23 mouse cellular contexts compared by ENCODE assay signal in the genomic region with DNA sequence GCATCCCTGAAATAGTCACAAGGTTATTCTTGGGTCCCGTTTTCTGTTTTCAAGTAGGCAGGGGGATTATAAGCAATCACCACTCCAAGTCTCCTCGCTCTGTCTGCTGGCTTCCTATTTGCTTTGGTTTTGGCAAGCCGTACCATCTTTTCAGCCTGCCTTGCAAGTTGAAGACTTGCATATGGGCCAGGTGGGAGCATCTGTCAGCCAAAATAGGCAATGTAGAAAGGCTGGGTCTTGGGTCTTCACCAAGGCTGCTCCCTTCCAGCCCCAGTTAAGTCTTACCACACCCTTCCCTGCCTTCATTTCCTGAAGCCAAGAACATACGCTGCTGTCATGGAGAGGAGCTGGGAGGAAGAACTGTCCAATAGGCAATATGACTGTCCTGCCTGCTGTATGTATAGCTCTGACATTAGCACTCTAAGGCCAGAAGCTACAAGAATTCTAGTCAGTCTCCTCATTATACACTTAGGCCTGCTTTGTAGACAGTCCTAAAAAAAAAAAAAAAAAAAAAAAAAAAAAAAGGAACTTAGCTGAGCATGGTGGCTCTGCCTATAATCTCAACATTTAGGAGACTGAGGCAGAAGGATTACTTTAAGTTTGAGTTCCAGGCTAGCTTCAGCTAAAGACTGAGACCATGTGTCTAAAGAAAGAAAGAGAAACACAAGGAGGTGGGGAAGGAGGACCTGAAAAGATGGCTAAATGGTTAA. TPM values are rescaled to one million over a fixed set of nuclear protein-coding genes. Genes with fewer than 3 reads are reported as not detected.
DNase-seq lines count a peak whose midpoint lies in the region; ATAC-seq and TF ChIP-seq lines count a peak whose summit lies in the region.
"Had no signal": no experiment of that assay in that cellular context is flagged by ENCODE, and none has a peak within 500 bp of the region (broad histone marks: within the 10 kb centered on the region; RNA-seq: fewer than 3 reads in every experiment).

No protein-coding gene starts in this region.

- no peak for ATAC-seq in forebrain, embryonic 14.5 days
- ATAC-seq in forebrain, embryonic 12.5 days (ENCODE audit: low FRiP score): no peak
- ATAC-seq in midbrain, embryonic 15.5 days (replicated peaks): no peak
- ATAC-seq: intestine, postnatal 0 days; midbrain, embryonic 13.5 days had no signal

- H3K27me3 ChIP-seq in forebrain, embryonic 14.5 days (replicated peaks; ENCODE audit: control insufficient read depth, insufficient read depth, low read length): no peaks in the 10 kb centered on the region
- H3K27me3 ChIP-seq in forebrain, embryonic 12.5 days: no peaks in the 10 kb centered on the region
- H3K27me3 ChIP-seq in heart, embryonic 10.5 days (ENCODE audit: insufficient read depth, poor library complexity, severe bottlenecking): no peaks in the 10 kb centered on the region
- no peaks in the 10 kb centered on the region for H3K27me3 ChIP-seq in midbrain, embryonic 15.5 days (replicated peaks)
- H3K27me3 ChIP-seq: heart, embryonic 12.5 days; hindbrain, embryonic 13.5 days; midbrain, embryonic 13.5 days had no signal

- intact Hi-C loops in heart, postnatal 10 days (cut with DNase I): no loop called here
- intact Hi-C loops in gastrocnemius, adult 2 months (cut with DNase I): no loop called here

- H3K4me1 ChIP-seq in forebrain, embryonic 14.5 days (ENCODE audit: control insufficient read depth, insufficient read depth, low read length): no peaks in the 10 kb centered on the region
- H3K4me1 ChIP-seq in forebrain, embryonic 12.5 days: no peaks in the 10 kb centered on the region
- H3K4me1 ChIP-seq in heart, embryonic 10.5 days: no peaks in the 10 kb centered on the region; the same call in 1 of the 2 replicates
- H3K4me1 ChIP-seq in midbrain, embryonic 15.5 days: peaks cover 5% of the 10 kb centered on the region; the same call in 1 of the 2 replicates
- H3K4me1 ChIP-seq: hindbrain, embryonic 13.5 days had no signal

- no peak overlapping the region for H3K4me2 ChIP-seq in forebrain, embryonic 14.5 days (ENCODE audit: low read length)
- no peak overlapping the region for H3K4me2 ChIP-seq in forebrain, embryonic 12.5 days
- H3K4me2 ChIP-seq in midbrain, embryonic 15.5 days: no peak overlapping the region
- H3K4me2 ChIP-seq: heart, embryonic 12.5 days; hindbrain, embryonic 13.5 days; midbrain, embryonic 13.5 days had no signal

- H3K4me3 ChIP-seq in forebrain, embryonic 14.5 days (ENCODE audit: low read depth, low read length): no peak overlapping the region
- H3K4me3 ChIP-seq in forebrain, embryonic 12.5 days (replicated peaks): no peak overlapping the region
- H3K4me3 ChIP-seq in heart, embryonic 10.5 days: no peak overlapping the region
- no peak overlapping the region for H3K4me3 ChIP-seq in gastrocnemius, adult 2 months
- H3K4me3 ChIP-seq in midbrain, embryonic 15.5 days: no peak overlapping the region
- H3K4me3 ChIP-seq: heart, embryonic 12.5 days; hindbrain, embryonic 13.5 days; midbrain, embryonic 13.5 days had no signal

- no peak overlapping the region for H3K9ac ChIP-seq in forebrain, embryonic 14.5 days (ENCODE audit: low read length)
- no peak overlapping the region for H3K9ac ChIP-seq in forebrain, embryonic 12.5 days
- H3K9ac ChIP-seq in midbrain, embryonic 15.5 days: no peak overlapping the region
- H3K9ac ChIP-seq: heart, embryonic 12.5 days; hindbrain, embryonic 13.5 days; liver, embryonic 14.5 days; midbrain, embryonic 13.5 days had no signal

- 90% methylated on average over 4 of the region's 4 CpGs for WGBS in forebrain, embryonic 14.5 days
- WGBS in forebrain, embryonic 12.5 days: 88% methylated on average over 4 of the region's 4 CpGs
- 84% methylated on average over 4 of the region's 4 CpGs for WGBS in heart, embryonic 10.5 days
- WGBS in midbrain, embryonic 15.5 days: 88% methylated on average over 4 of the region's 4 CpGs

- DNase-seq in forebrain, embryonic 14.5 days (ENCODE audit: low spot score): peak; percentile 7
- DNase-seq in heart, postnatal 10 days: peak; percentile 22 to 45
- no peak for DNase-seq in heart, embryonic 10.5 days (ENCODE audit: low spot score)
- DNase-seq in gastrocnemius, adult 2 months: peak; percentile 56
- no peak for DNase-seq in right cerebral cortex, postnatal 36 days (ENCODE audit: low spot score in 2 of 2)
- DNase-seq: adrenal gland, postnatal 25 days; cerebellum, adult 2 months; cerebellum, postnatal 14 days; kidney, adult 9 months; kidney, postnatal 10 days; liver; lung, adult 2 months; lung, postnatal 10 days; spleen, adult 18-20 months; thymus, postnatal 25 days had no signal

- no peaks in the 10 kb centered on the region for H3K9me3 ChIP-seq in forebrain, embryonic 14.5 days (replicated peaks; ENCODE audit: control insufficient read depth, low read length)
- no peaks in the 10 kb centered on the region for H3K9me3 ChIP-seq in forebrain, embryonic 12.5 days
- no peaks in the 10 kb centered on the region for H3K9me3 ChIP-seq in heart, embryonic 10.5 days
- H3K9me3 ChIP-seq in midbrain, embryonic 15.5 days: no peaks in the 10 kb centered on the region
- H3K9me3 ChIP-seq: heart, embryonic 12.5 days; hindbrain, embryonic 13.5 days; midbrain, embryonic 13.5 days had no signal

- no peak for TF ChIP-seq CTCF in gastrocnemius, adult 2 months (IDR thresholded peaks at IDR 0.05)

- no peaks in the 10 kb centered on the region for H3K36me3 ChIP-seq in forebrain, embryonic 14.5 days (ENCODE audit: control insufficient read depth, insufficient read depth, low read length)
- H3K36me3 ChIP-seq in forebrain, embryonic 12.5 days (replicated peaks): 0 out of 2 replicates have a peak, but pooled peaks cover 4% of the 10 kb centered on the region
- H3K36me3 ChIP-seq in heart, embryonic 10.5 days: peaks cover 25% of the 10 kb centered on the region
- no peaks in the 10 kb centered on the region for H3K36me3 ChIP-seq in midbrain, embryonic 15.5 days (replicated peaks)
- H3K36me3 ChIP-seq: midbrain, embryonic 13.5 days had no signal

- H3K27ac ChIP-seq in forebrain, embryonic 14.5 days (ENCODE audit: low read depth, low read length): no peak overlapping the region
- H3K27ac ChIP-seq in forebrain, embryonic 12.5 days: no peak overlapping the region
- H3K27ac ChIP-seq in heart, embryonic 10.5 days: no peak overlapping the region
- H3K27ac ChIP-seq in gastrocnemius, adult 2 months: no peak overlapping the region
- H3K27ac ChIP-seq in midbrain, embryonic 15.5 days: no peak overlapping the region
- H3K27ac ChIP-seq: hindbrain, embryonic 13.5 days; liver, embryonic 14.5 days; macrophage; midbrain, embryonic 13.5 days had no signal

RNA-seq across cellular contexts. Expression of gene Ccnb2, which starts 33.8 kb away (rescaled TPM):
- 77.7 and 101 TPM in 2 replicates for polyA plus RNA-seq in forebrain, embryonic 14.5 days (2014; fragmentation: Nextera tagmentation; extraction: Ambion mirVana)
- 174 and 176 TPM in 2 replicates for polyA plus RNA-seq in forebrain, embryonic 12.5 days (2016; fragmentation: Nextera tagmentation; extraction: Ambion mirVana)
- 10 to 100 TPM; 22.0 to 22.2 TPM for total RNA-seq in heart, postnatal 10 days (2021)
- 175 and 185 TPM in 2 replicates for polyA plus RNA-seq in heart, embryonic 10.5 days (2016; fragmentation: Nextera tagmentation; extraction: Ambion mirVana)
- under 1 TPM in 1 of 2 experiments, not detected in 1; 0.26 TPM for total RNA-seq in gastrocnemius, adult 2 months (2021)
- 22.5 and 29.4 TPM in 2 replicates for polyA plus RNA-seq in midbrain, embryonic 15.5 days (2015; fragmentation: Nextera tagmentation; extraction: Ambion mirVana)

Comparison
In these comparisons a context has a peak if more than half of its experiments do, and no peak if none do; other contexts are left out.
1. DNase-seq: peak in forebrain, embryonic 14.5 days (single experiment), heart, postnatal 10 days (2 of 2) and gastrocnemius, adult 2 months (single experiment); none in heart, embryonic 10.5 days (single experiment) and right cerebral cortex, postnatal 36 days (0 of 2).